Mouse (Mus musculus) adrenal gland, adult 10 weeks (tissue): ENCODE measurements around the gene Parg. TPM values are rescaled to one million over a fixed set of nuclear protein-coding genes. Genes with fewer than 3 reads are reported as not detected.

Source experiments
- polyA plus RNA-seq: library from polyadenylated mRNA; stranded (reverse); fragments of 350-450 nt; fragmentation: Illumina TruSeq; extraction: RNeasy Lipid Tissue Mini Kit (QIAGEN cat#74804); gene quantifications from one replicate; pipeline ENCODE4 v1.2.3, GENCODE M21; 2014; ENCODE audit warnings: low read depth, low replicate concordance

The Parg gene
- polyA plus RNA-seq: 92.9 TPM

GRCm38 (mm10) chr14:32201791-32202451 is at the start of gene Parg, which contains the start of gene Timm23:
TSS of gene Parg (plus strand) at chr14:32201949.
TSS of gene Timm23 (minus strand) at chr14:32201898.

GRCm38 (mm10) chr14:32159690-32160246 is 42.0 kb upstream of the Parg start, which contains the start of gene Ncoa4:
TSS of gene Ncoa4 (plus strand) at chr14:32159865.

GRCm38 (mm10) chr14:32321732-32322685 is 120.3 kb downstream of the Parg start, which contains the start of gene Ogdhl:
TSS of gene Ogdhl (plus strand) at chr14:32322019.

Other genes starting within 250 kb of the Parg start
- 10.4 TPM for gene Galnt15, start 173.0 kb upstream of the Parg start, polyA plus RNA-seq
- 60.0 TPM for gene Oxnad1, start 116.6 kb upstream of the Parg start, polyA plus RNA-seq
- gene Dph3, start 116.2 kb upstream of the Parg start, polyA plus RNA-seq: 48.8 TPM
- gene Msmb, start 59.9 kb upstream of the Parg start, polyA plus RNA-seq: not detected
- 255 TPM for gene Ncoa4, start 42.1 kb upstream of the Parg start, polyA plus RNA-seq
- 183 TPM for gene Timm23, start 51 bp upstream of the Parg start, polyA plus RNA-seq
- gene Ogdhl, start 120.1 kb downstream of the Parg start, polyA plus RNA-seq: 0.87 TPM
- gene 1700024G13Rik, start 186.4 kb downstream of the Parg start, polyA plus RNA-seq: not detected